Mouse (Mus musculus) erythroid progenitor cell, adult 5-6 weeks (primary cell): ENCODE data around the gene Msh3. TPM values are rescaled to one million over a fixed set of nuclear protein-coding genes. Genes with fewer than 3 reads are reported as not detected.

ENCODE experiments used
- total RNA-seq, 2 experiments: library from RNA; stranded (forward) in 1 of 2; stranded (reverse) in 1 of 2; fragments of 150-400 nt in 1 of 2; fragments of 186-747, 209-891 nt in 1 of 2; gene quantifications; 2 replicates each; pipeline versions ENCODE4 v1.2.3 to v1.2.4; 2015 to 2017; ENCODE audit warnings: low replicate concordance in 2 of 2

The Msh3 gene
- total RNA-seq, 2 experiments from 2014 or later: 20.0 to 38.1 TPM

Other genes with a start within 250 kb of the Msh3 start
- 1.8 TPM in 1 of 2 replicates, not detected in the other for gene Rasgrf2, start 223.3 kb downstream of the Msh3 start, total RNA-seq (2015; ENCODE audit: low replicate concordance)
- not detected in 2 replicates for gene Rasgrf2, start 223.3 kb downstream of the Msh3 start, total RNA-seq (2017; ENCODE audit: low replicate concordance)
- not detected in 2 replicates for gene Gm20379, start 49.0 kb downstream of the Msh3 start, total RNA-seq (2015; ENCODE audit: low replicate concordance)
- not detected in 2 replicates for gene Gm20379, start 49.0 kb downstream of the Msh3 start, total RNA-seq (2017; ENCODE audit: low replicate concordance)
- 13.7 and 18.9 TPM in 2 replicates for gene Dhfr, start 277 bp downstream of the Msh3 start, total RNA-seq (2015; ENCODE audit: low replicate concordance)
- 6.8 and 16.6 TPM in 2 replicates for gene Dhfr, start 277 bp downstream of the Msh3 start, total RNA-seq (2017; ENCODE audit: low replicate concordance)
- not detected in 2 replicates for gene Ankrd34b, start 70.9 kb upstream of the Msh3 start, total RNA-seq (2015; ENCODE audit: low replicate concordance)
- not detected in 2 replicates for gene Ankrd34b, start 70.9 kb upstream of the Msh3 start, total RNA-seq (2017; ENCODE audit: low replicate concordance)
- gene Fam151b, start 129.0 kb upstream of the Msh3 start, total RNA-seq (2015; ENCODE audit: low replicate concordance): 2.2 and 11.7 TPM in 2 replicates
- 0.51 TPM in 1 of 2 replicates, not detected in the other for gene Fam151b, start 129.0 kb upstream of the Msh3 start, total RNA-seq (2017; ENCODE audit: low replicate concordance)
- gene Zfyve16, start 175.9 kb upstream of the Msh3 start, total RNA-seq (2015; ENCODE audit: low replicate concordance): 1.4 and 3.4 TPM in 2 replicates
- gene Zfyve16, start 175.9 kb upstream of the Msh3 start, total RNA-seq (2017; ENCODE audit: low replicate concordance): 1.7 and 3.9 TPM in 2 replicates
- not detected in 2 replicates for gene Spz1, start 221.2 kb upstream of the Msh3 start, total RNA-seq (2015; ENCODE audit: low replicate concordance)
- not detected in 2 replicates for gene Spz1, start 221.2 kb upstream of the Msh3 start, total RNA-seq (2017; ENCODE audit: low replicate concordance)